Mouse (Mus musculus): ENCODE results near the gene Map3k10.

The Map3k10 gene

DNA sequence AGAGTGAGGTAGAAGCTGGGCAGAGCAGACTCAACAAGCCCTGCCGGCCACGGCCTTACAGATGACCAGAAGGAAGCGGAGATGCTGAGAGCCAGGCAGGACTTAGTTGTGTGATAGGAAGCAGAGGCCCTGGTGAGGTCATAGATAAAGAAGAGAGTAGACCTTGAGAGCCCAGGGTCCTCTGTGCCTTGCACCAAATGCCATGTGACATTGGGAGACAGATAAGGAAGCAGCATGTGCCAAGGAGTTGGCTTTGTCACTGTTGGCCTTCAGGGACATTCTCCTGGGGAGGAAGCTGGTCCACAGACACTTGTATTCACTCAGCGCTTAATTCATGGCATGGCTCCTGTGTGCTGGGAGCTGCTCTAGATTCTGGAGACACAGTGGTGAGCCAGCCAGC, 65.1 kb downstream of the Map3k10 start:
- DNase-seq (ENCODE audit: low spot score in 2 of 2), result no peak

DNA sequence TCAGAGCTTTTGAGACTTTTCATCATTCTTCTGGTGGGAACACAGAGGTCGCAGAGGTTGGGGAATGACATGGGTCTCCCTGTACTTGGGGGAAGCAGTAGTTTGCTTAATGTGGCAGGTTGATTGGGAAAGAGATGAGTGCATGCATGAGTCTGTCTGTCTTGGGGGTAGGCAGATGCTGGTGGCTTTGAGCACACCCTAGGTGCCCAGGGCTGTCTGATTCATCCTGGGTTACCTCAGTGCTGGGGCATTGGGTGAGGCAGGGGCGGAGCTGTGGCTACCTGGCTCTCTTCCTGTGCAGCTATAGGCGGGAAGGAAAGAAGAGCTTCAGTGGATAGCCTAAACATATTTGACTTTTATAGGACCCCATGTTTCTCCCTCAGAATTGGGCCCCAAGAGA, 66.3 kb downstream of the Map3k10 start:
- no peak for DNase-seq (ENCODE audit: low spot score in 2 of 2)

DNA sequence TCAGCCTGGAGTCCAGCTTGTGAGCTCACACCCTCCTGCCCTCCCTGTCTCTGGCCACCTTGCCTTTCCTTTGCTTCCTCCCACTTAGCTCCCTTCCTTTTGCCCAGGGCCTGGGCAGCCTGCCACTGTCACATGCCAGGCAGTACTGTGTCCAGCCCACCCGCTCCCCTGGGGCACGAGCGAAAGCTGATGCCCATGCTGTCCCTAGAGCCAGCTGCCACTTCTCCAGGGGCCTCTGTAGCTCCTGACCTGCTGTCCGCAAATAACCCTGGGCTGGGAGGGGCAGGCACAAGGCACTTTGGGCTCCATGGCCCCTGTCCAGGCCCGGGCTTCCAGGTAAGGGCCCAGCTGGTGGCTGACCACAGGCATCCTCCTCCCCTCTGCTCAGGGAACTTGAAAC, 66.8 kb downstream of the Map3k10 start:
- peak in 1 of 2 experiments; percentile 49 for DNase-seq (ENCODE audit: low spot score in 2 of 2)

DNA sequence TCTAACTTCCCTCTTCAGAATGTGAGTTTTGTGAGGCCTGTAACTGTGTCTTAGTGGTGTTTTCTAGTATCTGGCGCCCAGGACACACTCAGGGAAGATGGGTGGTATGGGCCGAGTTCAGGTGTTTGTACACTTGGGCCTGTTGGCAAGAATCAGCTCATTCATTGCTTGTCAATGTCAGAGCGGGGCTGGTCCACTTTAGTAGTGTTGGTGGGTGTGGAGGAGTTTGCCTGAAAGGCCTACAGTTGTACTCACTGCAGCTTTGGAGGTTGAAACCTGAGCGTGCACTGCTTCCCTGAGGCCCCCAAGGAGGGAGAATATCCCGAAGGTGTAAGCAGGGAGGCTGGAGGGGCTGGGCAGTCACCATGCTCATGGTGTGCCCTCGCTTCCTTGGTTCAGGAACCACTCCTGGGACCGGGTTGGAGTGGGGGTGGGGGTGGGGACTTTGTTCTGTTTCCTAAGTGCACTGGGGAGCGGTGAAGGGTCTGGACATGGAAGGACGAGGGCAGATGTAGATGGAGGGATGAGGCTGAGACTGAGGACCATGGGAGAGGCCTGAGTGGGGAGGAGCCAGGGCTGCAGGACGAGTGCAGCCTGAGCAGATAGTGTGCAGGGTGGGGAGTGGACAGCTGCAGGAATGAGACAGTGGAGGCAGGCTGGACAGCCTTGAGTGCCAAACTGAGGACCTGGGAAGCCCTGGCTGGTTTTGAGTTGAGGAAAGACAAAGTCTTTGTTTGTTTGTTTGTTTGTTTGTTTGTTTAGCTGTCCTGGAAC, 67.7 kb downstream of the Map3k10 start:
- DNase-seq (ENCODE audit: low spot score in 2 of 2), result no peak
